Mouse (Mus musculus) erythroblast, embryonic 14.5 days (primary cell): ENCODE results near the gene Prkar1a.

Experiments used
- GATA1 ChIP-seq: IDR thresholded peaks from 2 replicates; pipeline ENCODE4 v1.6.1; 2012; ENCODE audit warnings: low read length, inconsistent platforms, mixed read lengths
- TAL1 ChIP-seq: IDR thresholded peaks from 3 replicates; pipeline ENCODE4 v1.6.1; 2012; ENCODE audit warnings: low read length, inconsistent platforms, mixed read lengths

GRCm38 (mm10) chr11:109707442-109707841 lies 58.2 kb downstream of the Prkar1a start:
- TF ChIP-seq GATA1 = no peak
- no peak for TF ChIP-seq TAL1
